Mouse (Mus musculus) heart, adult 18-20 months (tissue): ENCODE data around the gene Frmd4b. TPM values are rescaled to one million over a fixed set of nuclear protein-coding genes. Genes with fewer than 3 reads are reported as not detected.
"Not testable (repeated sequence)": the region's sequence is repeated elsewhere in the genome, so short reads cannot be mapped to it uniquely, and the experiment has no call there.

Experiments
- DNase-seq, 2 experiments: peaks; one replicate each; pipeline ENCODE4 v3.0.0; 2021 to 2022; ENCODE audit warnings: mixed read lengths in 1 of 2
- total RNA-seq, 2 experiments: library from RNA; stranded (reverse); gene quantifications; 2 replicates each; pipeline ENCODE4 v1.2.3; 2021

Gene Frmd4b
- total RNA-seq, 2 experiments from 2014 or later: 11.7 to 15.8 TPM

GRCm38 (mm10) chr6:97363846-97364245, 253.5 kb downstream of the Frmd4b start:
- no peak for DNase-seq

DNA sequence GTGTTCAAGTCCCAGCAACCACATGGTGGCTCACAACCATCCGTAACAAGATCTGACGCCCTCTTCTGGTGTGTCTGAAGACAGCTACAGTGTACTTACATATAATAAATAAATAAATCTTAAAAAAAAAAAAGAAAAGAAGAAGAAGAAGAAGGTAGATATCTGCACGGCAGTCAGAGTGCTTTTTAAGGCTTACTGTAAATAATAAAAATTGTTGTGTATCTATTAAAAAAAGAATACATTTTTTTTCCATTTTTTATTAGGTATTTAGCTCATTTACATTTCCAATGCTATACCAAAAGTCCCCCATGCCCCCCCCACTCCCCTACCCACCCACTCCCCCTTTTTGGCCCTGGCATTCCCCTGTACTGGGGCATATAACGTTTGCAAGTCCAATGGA, 259.7 kb downstream of the Frmd4b start:
- DNase-seq: not testable (repeated sequence)

DNA sequence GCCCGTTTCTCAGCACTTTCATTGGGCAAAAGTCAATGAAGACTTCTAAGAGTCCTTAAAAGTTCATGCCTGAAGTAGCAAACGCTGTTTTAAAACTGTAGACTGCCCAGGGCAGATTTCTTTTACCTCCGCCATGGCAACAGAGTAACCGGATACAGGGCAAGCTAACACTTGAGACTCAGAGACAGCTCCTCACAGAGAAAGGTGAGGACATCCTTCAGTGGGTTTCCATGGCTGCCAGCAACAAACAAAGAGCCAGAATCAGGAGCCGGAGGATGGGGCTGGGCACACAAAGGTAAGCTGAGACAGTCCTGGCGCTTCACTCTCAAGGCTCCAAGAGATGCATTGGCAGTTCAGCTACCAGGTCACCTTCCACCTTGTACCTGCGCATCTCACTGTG, 260.7 kb downstream of the Frmd4b start:
- DNase-seq: no peak

DNA sequence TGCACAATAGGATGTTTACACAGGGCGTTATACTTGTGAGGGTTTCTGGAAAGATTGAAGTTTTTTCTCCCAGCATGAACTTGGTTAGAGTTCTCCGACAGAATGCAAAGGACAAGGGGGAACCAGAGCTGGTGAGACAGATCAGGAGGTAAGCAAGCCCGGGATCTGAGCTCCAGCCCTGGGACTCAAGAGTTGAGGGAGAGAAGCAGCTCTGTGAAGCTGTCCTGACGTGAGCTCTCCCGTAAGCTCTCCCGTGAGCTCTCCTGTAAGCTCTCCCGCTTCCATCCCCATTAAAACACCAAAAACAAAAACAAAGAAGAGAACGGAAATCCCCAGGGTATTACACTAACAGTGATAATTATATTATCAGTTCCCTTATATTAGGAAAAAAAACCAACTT, 262.2 kb downstream of the Frmd4b start:
- DNase-seq: no peak

DNA sequence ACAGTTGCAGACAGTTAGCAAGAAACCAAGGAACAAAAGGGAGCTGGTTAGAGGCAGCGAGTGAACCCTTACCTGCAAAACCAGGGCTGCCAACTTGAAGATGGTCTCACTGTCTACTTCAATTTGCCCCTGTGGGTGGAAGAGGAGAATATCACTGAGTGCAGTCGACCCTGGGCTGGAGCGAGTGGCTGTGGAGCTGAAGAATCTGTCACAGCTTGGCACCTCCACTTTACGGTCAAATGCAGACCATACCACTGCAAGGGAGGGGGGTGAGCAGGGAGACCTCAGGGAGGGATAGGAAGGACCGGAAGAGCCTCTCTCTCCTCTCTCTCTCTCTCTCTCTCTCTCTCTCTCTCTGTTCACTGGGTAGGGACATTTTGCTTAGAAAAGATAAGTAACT, 263.4 kb downstream of the Frmd4b start:
- no peak for DNase-seq

GRCm38 (mm10) chr6:97353371-97353770, 264.0 kb downstream of the Frmd4b start:
- DNase-seq: no peak

DNA sequence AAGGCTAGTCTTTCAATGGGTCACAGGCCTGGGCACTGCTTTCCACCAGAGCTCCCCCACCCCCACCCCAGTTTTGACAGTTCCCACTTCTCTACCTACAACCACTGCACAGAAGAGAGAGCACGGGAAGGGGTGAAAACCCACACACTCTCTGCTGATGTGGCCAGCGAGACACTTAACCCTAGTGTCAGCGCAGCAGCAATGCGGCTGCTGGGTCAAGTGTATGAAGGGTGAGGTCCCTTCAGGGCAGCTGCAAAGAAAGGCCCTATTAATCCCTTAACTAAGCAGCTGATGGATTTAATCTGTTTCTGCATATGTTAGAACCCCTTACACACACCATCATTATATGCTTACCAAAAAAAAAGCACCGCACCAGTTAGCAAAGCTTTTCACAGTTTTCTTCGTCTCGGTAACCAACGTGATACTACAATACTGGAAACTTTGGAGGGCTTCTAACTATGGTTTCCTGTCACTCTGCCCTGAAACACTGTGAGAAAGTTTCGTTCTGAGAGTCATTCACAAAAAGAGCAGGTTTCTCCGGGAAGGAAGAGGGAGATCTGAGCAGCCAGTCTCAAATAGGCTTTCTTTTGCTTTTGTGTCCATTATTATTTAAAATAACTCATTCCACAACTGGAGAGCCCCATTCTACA, 264.7 kb downstream of the Frmd4b start:
- no peak for DNase-seq

DNA sequence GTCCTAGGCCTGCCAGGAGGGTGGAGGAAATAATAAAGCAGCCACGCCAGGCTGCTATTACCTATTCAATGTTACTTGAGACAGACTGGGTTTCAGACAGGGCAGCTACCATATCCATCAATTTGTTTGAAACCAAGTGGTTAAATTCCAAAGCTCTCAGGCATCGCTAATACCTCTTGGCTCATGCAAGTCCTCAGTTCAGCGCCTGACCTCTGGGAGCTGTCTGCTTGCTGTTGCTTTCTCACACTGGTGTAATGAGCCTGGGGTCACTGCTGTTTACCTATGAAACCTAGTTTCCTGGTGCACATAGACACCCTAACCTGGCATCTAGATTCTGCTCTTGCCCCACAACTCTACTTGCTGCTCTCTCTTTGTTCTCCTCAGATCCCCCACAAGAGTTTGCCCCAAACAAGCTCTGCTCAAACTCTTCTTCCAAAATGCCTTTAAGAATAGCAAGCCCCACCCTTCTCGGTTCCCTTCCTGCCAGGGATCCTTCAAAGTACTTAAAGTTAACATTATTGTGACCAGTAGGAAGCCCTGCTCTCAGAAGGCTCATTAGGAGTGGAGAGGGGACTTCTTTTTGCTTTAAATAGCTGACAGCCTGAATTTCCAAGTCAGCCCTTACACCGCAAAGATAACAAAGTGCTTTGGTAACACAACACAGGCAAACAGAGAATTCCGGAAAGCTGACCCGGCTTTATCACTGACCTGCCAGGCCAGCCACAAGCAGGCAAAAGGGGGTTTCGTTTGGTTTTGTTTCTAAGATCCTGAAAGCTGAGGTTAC, 267.8 kb downstream of the Frmd4b start:
- peak; percentile 31 to 42 for DNase-seq

- DNase-seq: peak in 1 of 2 experiments; percentile 19
Observed at GRCm38 (mm10) chr6:97346932-97347331, 270.4 kb downstream of the Frmd4b start.

DNA sequence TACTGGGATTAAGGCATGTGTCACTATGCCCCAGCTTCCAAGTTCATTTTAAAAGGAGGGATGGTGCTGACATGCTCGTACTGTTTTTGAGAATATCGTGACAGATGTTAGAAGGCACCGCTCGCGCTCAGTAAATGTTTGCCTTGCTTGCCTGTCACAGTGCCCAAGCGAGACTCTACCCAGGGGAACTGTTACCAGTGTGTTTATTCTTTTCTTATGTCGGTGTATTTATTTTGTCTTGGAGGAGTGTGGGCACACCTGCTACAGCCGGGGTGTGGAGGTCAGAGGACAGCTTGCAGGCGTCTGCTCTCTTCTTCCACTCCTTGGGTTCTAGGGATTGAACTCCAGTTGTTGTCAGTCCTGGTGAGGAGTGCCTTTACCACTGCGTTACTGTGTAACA, 270.8 kb downstream of the Frmd4b start:
- no peak for DNase-seq

GRCm38 (mm10) chr6:97345921-97346320, 271.4 kb downstream of the Frmd4b start:
- no peak for DNase-seq

DNA sequence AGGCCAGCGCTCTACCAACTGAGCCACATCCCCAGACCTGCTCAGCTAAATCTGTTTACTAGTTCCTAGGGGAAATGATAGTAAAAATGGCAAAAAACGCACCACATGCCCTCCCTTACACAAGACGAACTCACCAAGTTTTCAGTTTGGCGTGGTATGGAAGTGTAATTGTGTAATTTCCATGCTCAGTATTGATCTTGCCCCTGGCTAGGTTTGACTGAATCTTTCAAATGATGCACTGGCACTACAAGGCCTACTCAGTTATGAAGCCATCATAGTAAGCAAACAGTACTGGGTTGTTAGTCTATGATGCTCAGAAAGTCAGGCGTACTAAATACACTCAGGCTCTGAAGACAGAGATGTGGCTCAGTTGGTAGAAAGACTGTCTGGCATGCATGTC, 275.2 kb downstream of the Frmd4b start:
- no peak for DNase-seq

DNA sequence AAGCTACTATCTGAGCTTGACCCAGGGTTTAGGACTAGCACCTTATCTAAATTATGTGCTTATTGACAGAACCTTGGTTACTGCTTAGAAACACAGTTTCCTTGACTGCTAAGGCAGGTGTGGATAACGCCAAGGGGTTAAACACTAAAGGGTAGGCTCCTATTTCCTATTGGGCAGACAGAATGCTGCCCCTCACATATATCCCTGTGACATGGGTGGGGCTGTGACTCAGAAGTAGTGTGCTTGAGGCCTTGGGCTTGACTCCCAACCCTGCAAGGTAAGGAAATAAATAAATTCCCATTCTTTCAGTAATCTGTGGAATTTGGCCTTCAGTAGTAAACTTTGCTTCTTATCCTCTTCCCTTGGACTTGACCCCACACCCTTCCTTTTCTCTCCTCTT, 275.7 kb downstream of the Frmd4b start:
- no peak for DNase-seq

DNA sequence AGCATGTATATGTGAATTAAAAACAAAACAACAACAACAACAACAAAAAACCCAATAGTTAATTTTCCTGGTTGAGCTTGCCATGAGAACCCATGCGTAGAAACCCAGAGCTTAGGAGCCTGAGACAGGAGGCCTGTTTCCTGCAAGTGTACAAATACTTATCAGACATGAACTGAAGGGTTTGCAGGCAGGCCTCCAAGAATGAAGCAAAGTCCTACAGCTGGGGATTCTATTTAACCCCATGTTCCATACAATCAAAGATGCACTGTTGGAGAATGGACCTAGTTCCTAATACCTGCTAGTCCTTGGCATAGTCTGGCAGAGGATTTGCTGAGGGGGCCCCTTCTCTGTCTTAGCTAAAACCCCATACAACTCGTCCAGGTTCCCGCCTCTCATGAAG, 276.2 kb downstream of the Frmd4b start:
- no peak for DNase-seq

- DNase-seq: no peak
Observed at GRCm38 (mm10) chr6:97340211-97340791, 277.0 kb downstream of the Frmd4b start.

DNA sequence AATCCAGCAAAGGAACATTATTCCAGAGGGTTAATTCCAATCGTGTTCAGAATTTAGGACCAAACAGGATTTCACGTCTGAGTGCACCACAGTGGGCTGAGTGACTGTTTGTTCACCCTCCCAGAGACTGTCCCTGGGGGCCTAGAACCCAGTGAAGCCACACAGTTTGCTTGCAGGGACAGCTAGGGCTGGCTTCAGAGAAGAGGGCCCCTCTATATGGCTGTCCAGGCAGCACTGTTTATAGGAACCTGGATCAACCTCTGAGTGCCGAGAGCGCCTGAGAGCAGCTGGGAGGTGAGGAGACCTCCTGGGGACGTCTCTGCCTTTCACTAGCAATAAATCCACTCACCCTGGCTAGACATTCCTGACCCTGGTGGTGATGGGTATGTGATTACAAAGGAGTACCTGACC, 278.1 kb downstream of the Frmd4b start:
- no peak for DNase-seq

GRCm38 (mm10) chr6:97338843-97339242, 278.5 kb downstream of the Frmd4b start:
- DNase-seq: no peak

DNA sequence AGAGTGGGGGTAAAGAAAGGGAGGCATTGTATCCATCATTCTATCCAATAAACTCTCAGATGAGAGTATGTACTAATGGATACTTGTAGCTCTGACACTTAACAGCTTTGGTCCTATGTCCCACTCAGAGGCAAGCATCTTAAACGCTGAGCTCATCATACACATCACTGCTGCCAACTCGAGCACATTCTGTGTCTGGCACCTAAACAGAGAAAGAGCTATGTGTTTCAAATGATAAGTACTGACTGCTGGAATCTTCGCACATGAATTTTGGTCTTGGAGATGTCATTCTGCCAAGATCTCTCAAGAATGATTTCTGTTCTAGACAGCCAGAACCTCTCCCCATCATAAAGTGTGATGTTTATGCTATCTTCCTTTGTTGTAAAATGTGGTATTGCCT, 284.0 kb downstream of the Frmd4b start:
- no peak for DNase-seq

- no peak for DNase-seq
Observed at GRCm38 (mm10) chr6:97323951-97324350, 293.4 kb downstream of the Frmd4b start.

- no peak for DNase-seq
Observed at GRCm38 (mm10) chr6:97322126-97322525, 295.2 kb downstream of the Frmd4b start.

DNA sequence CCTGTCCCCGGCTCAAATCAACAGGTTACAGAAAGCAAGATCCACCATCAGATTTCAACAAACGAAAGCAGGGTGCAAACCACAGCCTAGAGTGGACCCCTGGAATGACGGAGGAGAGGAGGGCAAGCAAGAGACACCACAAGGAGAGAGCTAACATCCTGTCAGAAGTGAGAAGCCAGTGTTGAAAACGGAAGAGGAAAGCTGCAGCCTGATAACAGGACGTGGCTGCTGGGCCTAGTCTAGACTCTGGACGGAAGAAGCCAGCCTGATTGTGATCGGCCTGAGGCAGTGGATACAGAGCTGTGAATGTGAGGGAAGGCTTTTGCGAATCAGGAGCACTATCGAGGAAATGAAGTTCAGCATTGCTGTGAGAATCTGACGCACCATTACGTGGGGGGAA, 296.2 kb downstream of the Frmd4b start:
- DNase-seq: no peak

DNA sequence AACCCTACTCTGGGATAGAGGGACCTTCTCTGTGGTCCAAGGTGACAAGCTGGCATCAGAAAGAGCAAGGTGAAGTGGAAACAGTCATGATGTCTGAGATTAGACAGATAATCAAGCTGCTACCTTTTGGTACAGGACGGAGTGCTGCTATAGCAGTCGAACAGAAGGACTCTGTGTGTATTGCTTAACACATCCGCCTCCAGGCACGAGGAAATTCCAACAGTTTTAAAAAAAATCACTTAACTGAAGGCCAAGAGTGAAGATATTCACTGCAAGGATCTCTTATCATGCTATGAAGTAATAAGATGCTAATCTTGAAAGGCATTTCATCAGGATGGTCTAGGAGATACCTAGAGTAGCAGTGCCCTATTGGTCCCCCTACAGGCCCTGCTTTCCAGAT, 298.3 kb downstream of the Frmd4b start:
- no peak for DNase-seq

DNA sequence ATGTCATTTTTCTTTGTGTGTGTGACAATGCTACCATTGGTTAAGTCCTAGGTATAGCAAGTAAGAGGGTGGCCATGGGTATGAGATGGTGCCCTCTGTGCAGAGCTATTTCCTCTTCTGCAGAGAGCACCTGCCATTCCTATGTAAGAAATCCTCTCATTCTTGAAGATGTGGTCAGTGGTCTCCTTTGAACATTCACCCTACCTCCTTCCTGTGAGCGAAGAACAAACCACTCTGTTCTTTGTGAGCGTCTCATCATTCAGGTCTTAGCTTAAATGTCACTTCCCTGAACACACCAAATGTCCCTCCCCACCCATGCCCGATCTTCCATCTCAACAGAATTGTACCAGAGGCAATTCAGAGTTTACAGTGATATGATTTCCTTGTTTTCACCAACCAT, 299.4 kb downstream of the Frmd4b start:
- DNase-seq: no peak

DNA sequence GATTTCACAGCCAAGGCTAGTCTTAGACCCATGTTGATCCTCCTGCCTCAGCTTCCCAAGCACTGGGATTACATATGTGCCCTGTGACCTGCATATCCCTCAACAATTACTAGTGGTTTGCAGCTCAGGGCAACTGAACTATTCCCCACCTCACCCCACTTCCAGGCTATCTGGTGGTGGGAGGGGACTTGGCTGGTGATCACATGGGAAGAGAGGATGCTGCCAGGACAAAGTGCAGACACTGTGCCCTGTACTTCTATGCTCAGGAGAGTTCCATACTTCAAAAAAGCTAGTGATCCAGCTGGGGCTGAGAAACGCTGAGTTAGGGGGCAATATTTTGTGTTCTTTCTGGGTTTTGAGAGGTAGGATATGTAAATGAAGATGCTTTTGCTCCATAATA, 300.6 kb downstream of the Frmd4b start:
- no peak for DNase-seq
